Mouse (Mus musculus) ES-Bruce4 (cell line): ENCODE measurements at regions not wholly inside any gene's neighbourhood (a gene's known extent, or its start where the extent isn't known, plus 50 kb on each side); places are given as distances from the start of the nearest gene placed in this dataset.

Experiments used
- H3K27ac ChIP-seq: 2 replicates; pipeline ENCODE4 v1.5.1; 2012; ENCODE audit warnings: low read length, inconsistent platforms; ENCODE audit not compliant: insufficient read depth
- H3K27me3 ChIP-seq: 2 replicates; pipeline ENCODE4 v1.6.1; 2012; ENCODE audit warnings: mild to moderate bottlenecking, low read length, inconsistent platforms; ENCODE audit not compliant: control insufficient read depth, poor library complexity, insufficient read depth, severe bottlenecking
- H3K36me3 ChIP-seq: 2 replicates; pipeline ENCODE4 v1.6.1; 2012; ENCODE audit warnings: inconsistent platforms, mild to moderate bottlenecking, low read length, moderate library complexity; ENCODE audit not compliant: control insufficient read depth, poor library complexity, insufficient read depth, severe bottlenecking
- H3K4me1 ChIP-seq: one replicate; pipeline ENCODE4 v1.8.1; 2011; ENCODE audit warnings: low read length; ENCODE audit not compliant: control insufficient read depth, insufficient read depth
- H3K4me3 ChIP-seq: 2 replicates; pipeline ENCODE4 v1.5.1; 2011; ENCODE audit warnings: low read depth, mild to moderate bottlenecking, low read length
- H3K9ac ChIP-seq: 2 replicates; pipeline ENCODE4 v1.6.1; 2012; ENCODE audit warnings: low read depth, mild to moderate bottlenecking, inconsistent platforms; ENCODE audit not compliant: poor library complexity, severe bottlenecking
- H3K9me3 ChIP-seq: replicated peaks from 2 replicates; pipeline ENCODE4 v1.6.1; 2012; ENCODE audit warnings: mild to moderate bottlenecking, low read length, inconsistent platforms; ENCODE audit not compliant: control insufficient read depth, poor library complexity, insufficient read depth, severe bottlenecking
- CTCF ChIP-seq: IDR thresholded peaks from one replicate; pipeline ENCODE4 v1.8.1; 2011; ENCODE audit warnings: low read depth, low read length
- EP300 ChIP-seq: IDR thresholded peaks from 2 replicates; pipeline ENCODE4 v1.6.1; 2011; ENCODE audit warnings: low read depth, low read length; ENCODE audit not compliant: insufficient read depth
- POLR2A ChIP-seq: IDR thresholded peaks from one replicate; pipeline ENCODE4 v1.8.1; 2011; ENCODE audit warnings: low read length; ENCODE audit not compliant: insufficient read depth

DNA sequence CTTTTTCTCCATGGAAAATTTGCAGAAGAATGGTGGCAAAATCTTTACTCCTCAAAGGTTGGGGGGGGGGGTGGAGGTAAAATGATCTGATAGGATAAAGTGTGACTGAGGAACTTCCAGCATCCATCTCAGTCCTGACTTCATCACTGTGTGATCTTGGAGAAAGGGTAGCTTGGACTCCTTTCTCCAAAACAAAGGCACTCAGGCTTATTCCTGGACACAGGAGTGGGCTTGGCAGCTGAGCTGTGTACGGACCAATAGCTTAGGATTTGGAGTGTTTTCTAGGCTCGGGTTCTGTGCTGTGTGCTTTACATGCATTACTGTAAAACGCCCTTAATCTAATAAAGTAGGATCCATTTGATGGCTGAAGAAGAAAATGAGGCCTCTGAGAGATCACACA is 159.6 kb upstream of the Nlrp1b start:
- no peak overlapping the region for H3K9ac ChIP-seq
- no peaks in the 10 kb centered on the region for H3K36me3 ChIP-seq
- no peak overlapping the region for H3K4me3 ChIP-seq
- H3K27me3 ChIP-seq, result no peaks in the 10 kb centered on the region
- no peaks in the 10 kb centered on the region for H3K9me3 ChIP-seq
- H3K4me1 ChIP-seq, result no peaks in the 10 kb centered on the region
- no peak for TF ChIP-seq EP300
- no peak for TF ChIP-seq POLR2A
- no peak for TF ChIP-seq CTCF
- H3K27ac ChIP-seq, result no peak overlapping the region

DNA sequence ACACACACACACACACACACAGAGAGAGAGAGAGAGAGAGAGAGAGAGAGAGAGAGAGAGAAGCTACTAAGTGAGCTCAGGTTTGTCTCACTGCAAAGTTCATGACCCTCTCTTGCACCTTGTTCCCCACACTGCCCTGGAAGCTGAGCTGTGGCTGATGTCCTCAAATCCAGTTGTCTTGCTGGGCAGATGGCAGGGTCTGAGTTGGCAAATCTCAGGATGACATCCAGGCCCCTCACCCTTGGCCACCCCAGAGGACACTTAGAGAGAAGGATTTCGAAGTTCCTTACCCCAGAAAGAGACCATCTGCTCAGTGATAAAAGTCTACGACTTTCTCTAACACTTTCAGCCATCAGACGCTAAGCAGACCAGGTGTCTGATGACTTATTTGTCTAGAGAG is 160.1 kb upstream of the Nlrp1b start:
- Histone ChIP-seq H3K4me1 (no peaks in the 10 kb centered on the region), H3K27me3 (no peaks in the 10 kb centered on the region), H3K9ac (no peak overlapping the region), H3K27ac (no peak overlapping the region), H3K36me3 (no peaks in the 10 kb centered on the region), H3K9me3 (no peaks in the 10 kb centered on the region), H3K4me3 (no peak overlapping the region)
- TF ChIP-seq POLR2A (no peak), EP300 (no peak), CTCF (no peak)

DNA sequence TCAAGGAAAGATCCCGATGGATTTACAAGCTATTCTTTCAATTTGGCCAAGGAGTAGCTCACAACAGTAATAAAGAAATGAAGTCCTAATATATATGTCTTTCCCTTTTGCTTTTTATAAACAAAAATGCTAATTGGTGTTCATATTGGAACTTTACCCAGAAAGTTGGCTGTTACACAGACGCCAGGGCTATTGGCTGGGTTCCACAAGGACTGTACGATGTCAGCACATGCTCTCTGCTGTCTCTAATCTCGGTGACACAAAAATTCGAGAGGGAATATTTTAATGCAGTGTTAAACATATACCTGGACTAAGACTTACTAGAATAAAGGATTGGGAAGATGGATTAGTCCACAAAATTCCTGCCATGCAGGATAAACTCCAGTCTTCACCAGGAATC is 162.9 kb upstream of the Nlrp1b start:
- TF ChIP-seq POLR2A (no peak), CTCF (no peak), EP300 (no peak)
- no peaks in the 10 kb centered on the region for H3K36me3 ChIP-seq

DNA sequence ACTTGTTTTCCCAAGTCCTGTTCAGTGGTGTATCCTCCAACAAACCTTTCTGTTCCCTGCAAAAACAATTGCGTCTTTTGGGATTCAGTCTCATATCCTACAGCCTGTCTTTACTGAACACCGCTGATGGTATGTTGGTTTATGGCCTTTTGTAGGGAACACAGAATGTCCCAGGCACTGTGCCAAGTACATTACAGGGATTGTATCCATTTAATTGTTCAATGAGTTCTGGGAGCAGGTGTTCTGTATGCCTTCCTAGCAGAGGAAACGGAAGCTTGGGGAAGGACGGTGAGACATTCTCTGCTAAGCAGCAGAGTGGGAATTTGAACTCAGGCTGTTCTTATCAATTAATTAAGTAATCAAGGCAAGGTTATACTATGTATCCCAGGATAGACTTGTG is 164.5 kb upstream of the Nlrp1b start:
- H3K27me3 ChIP-seq, result no peaks in the 10 kb centered on the region
- H3K9ac ChIP-seq, result no peak overlapping the region
- TF ChIP-seq POLR2A, result no peak
- no peak for TF ChIP-seq CTCF
- TF ChIP-seq EP300, result no peak
- H3K9me3 ChIP-seq, result no peaks in the 10 kb centered on the region
- no peak overlapping the region for H3K4me3 ChIP-seq
- H3K4me1 ChIP-seq, result no peaks in the 10 kb centered on the region
- no peaks in the 10 kb centered on the region for H3K36me3 ChIP-seq
- no peak overlapping the region for H3K27ac ChIP-seq

More for the DNA sequence above, 162.9 kb upstream of the Nlrp1b start:
- no peaks in the 10 kb centered on the region for H3K4me1 ChIP-seq
- H3K27me3 ChIP-seq, result no peaks in the 10 kb centered on the region
- H3K9ac ChIP-seq, result no peak overlapping the region
- no peak overlapping the region for H3K4me3 ChIP-seq
- H3K9me3 ChIP-seq, result no peaks in the 10 kb centered on the region
- H3K27ac ChIP-seq, result no peak overlapping the region

DNA sequence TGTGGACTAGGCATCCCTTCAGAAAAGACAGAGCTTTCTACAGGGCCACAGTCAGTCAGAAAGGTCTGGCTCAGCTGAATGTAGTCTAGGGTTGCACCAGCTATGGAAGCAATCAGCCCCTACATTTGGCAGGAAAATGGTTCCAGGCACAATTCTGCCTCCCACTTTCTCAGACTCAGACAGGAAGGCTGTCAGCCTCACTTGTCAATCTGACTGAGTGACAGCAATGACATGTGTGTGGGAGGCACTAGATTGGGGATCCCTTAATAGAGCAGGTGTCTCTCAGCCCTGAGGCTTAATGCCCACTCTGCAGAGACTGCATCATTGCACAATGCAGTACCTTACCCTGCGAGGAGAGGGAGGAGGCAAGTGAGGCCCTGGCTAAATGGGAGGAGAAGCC is 165.1 kb upstream of the Nlrp1b start:
- H3K36me3 ChIP-seq, result no peaks in the 10 kb centered on the region
- no peak overlapping the region for H3K9ac ChIP-seq

DNA sequence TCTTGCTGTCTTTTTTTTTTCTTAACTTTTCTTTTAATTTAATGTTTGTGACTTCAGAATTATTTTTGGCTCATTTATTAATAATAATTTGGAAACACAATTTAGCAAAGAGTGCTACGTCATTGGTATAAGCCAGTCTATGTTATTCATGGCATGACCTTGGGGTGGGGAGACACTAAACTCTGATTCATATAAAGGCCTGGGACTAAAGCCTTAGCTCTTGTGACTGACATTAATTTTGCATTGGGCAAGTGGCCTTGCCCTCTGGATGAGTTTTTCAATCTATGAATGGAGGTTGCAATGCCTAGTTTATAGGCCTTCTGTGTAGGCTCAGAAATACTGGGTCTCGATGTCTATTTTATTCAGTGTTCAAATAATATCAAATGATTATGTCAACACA is 169.8 kb upstream of the Nlrp1b start:
- Histone ChIP-seq H3K27ac (no peak overlapping the region), H3K9ac (no peak overlapping the region), H3K27me3 (no peaks in the 10 kb centered on the region), H3K4me3 (no peak overlapping the region), H3K36me3 (no peaks in the 10 kb centered on the region), H3K9me3 (no peaks in the 10 kb centered on the region), H3K4me1 (no peaks in the 10 kb centered on the region)
- TF ChIP-seq POLR2A (no peak), CTCF (no peak), EP300 (no peak)

More for the DNA sequence above, 165.1 kb upstream of the Nlrp1b start:
- Histone ChIP-seq H3K4me3 (no peak overlapping the region), H3K4me1 (no peaks in the 10 kb centered on the region), H3K9me3 (no peaks in the 10 kb centered on the region), H3K27ac (no peak overlapping the region), H3K27me3 (no peaks in the 10 kb centered on the region)
- TF ChIP-seq POLR2A (no peak), CTCF (no peak), EP300 (no peak)
